Mouse (Mus musculus) adrenal gland, adult (tissue): ENCODE measurements around the gene Pfdn2.
"Not testable (repeated sequence)": the region's sequence is repeated elsewhere in the genome, so short reads cannot be mapped to it uniquely, and the experiment has no call there.

Source experiments
- DNase-seq, 2 experiments: peaks; one replicate each; pipeline ENCODE4 v3.0.0; 2022 to 2023; ENCODE audit warnings: low spot score in 1 of 2; ENCODE audit not compliant: inconsistent age in 2 of 2

The Pfdn2 gene

GRCm38 (mm10) chr1:171345225-171346094 is at the start of gene Pfdn2, which contains the start of gene Nit1:
Gene Pfdn2 (plus strand): TSS chr1:171345670.
Gene Nit1 (minus strand): TSS chr1:171345646.
- peak; percentile 93 to 97 for DNase-seq

- DNase-seq = no peak
Observed at GRCm38 (mm10) chr1:171298226-171298625, 47.2 kb upstream of the Pfdn2 start.

GRCm38 (mm10) chr1:171306157-171306556 is 39.3 kb upstream of the Pfdn2 start:
- DNase-seq = not testable (repeated sequence)

DNA sequence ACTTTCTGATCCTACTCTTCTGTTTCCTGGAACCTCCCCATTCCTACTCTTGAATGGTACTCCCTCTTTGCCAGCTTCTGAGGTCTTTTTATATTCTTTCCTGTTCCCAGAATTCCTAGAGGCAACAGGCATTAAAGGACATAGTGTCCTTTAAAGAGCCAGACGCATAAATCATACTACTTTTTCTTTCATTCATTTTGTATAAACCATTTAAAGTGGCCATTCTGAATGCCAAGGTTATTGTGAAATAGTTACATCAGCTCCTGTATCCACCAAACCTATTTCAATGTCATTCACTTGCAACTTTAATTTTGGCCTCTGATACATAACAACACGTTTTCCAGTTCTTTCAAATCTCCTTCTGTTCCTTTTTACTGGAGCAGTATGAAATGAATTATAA is 36.1 kb upstream of the Pfdn2 start:
- peak in 1 of 2 experiments; percentile 78 for DNase-seq

GRCm38 (mm10) chr1:171319748-171320147 is 25.7 kb upstream of the Pfdn2 start:
- no peak for DNase-seq

- no peak for DNase-seq
Observed at GRCm38 (mm10) chr1:171320151-171320550, 25.3 kb upstream of the Pfdn2 start.

GRCm38 (mm10) chr1:171321415-171321814 is 24.1 kb upstream of the Pfdn2 start:
- peak in 1 of 2 experiments; percentile 66 for DNase-seq

GRCm38 (mm10) chr1:171322012-171322411 is 23.5 kb upstream of the Pfdn2 start:
- no peak for DNase-seq

DNA sequence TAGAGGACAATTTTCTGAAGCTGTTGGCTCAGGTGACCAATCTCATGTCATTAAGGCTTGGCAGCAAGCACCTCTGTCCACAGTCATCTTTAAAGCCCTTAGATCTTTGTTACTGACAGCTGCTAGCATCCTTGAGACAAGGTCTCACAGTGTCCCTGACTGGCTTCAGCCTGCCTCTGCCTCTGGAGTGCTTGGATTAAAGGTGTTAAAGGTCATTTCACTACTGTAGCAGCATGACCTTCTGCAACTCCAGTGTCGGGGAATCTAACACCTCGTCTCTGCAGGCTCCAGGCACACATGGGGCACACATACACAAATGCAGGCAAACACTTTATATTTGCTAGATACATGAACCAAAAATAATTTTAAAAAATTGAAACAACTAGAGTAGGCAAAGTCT is 19.9 kb upstream of the Pfdn2 start:
- peak in 1 of 2 experiments; percentile 69 for DNase-seq

DNA sequence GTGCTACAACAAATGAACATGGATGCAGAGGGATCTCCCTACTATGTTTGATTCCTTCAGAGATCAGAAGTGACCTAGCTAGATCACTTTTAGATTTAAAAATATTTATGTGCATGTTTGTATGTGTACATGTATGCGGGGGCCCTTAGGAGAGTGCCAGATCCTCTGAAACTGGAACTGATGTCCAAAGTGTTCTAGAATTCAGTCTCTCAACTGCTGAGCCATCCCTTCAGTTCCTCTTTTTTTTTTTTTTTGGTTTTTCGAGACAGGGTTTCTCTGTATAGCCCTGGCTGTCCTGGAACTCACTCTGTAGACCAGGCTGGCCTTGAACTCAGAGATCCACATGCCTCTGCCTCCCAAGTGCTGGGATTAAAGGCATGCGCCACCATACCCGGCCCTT is 18.9 kb upstream of the Pfdn2 start:
- DNase-seq = not testable (repeated sequence)

GRCm38 (mm10) chr1:171328244-171328643 is 17.2 kb upstream of the Pfdn2 start:
- no peak for DNase-seq

- DNase-seq = peak; percentile 95 to 98
Observed at GRCm38 (mm10) chr1:171328839-171329432, 16.5 kb upstream of the Pfdn2 start, which contains the start of gene Dedd. Gene Dedd (plus strand): TSS chr1:171329145.

DNA sequence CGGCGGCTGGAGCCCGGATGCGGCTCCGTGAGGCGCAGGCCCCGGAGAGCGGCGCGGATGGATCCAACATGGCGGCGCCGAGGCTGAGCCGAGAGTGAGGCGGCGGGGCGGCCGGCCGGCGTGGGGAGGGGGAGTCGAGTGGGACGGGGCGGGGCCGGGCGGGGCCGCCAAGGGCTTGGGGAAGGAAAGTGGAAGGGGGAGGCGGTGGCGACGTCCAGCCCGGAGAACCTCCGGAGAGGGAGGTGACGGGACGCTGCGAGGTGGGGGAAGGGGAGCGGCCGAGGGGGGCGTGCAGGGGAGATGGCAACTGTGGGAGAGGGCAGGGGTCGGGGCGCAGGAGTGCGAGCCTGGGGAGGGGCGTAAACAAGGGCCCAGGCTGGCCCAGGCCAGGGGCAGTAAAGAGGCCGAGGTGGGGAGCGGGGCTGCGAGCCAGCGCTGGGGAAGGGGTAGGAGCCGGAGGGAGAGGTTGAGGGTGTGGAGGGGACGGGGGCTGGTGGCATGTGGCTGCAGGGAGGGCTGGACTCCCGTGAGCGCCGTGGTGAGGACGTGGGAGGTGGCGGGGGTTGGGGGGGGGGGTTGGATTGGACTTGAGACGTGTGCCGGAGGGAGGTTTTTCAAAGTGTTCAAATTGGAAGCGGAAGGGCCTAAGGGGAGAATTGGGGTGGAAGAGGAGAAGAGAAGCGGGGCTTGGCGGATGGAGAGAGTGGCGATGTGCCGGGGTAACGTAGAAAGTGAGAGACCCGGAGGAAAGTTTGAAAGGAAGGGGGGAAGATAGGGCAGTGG is 15.8 kb upstream of the Pfdn2 start:
- DNase-seq = peak in 1 of 2 experiments; percentile 82

DNA sequence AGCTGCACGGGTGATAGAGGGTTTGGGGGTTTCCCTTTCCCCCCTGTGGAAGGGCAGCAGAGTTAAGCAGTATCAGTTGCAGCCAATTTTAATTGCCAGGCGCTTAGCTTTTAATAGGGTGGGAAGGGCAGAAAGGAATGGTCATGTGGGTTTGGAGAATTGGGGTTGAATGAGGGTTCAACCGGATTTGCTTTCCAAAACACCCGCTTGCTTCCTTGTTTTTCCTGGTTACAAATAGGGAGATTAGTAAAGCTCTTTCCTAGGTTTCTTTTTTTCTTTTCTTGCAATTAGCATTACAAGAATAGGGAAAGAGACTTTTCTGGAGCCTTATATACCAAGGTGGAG is 15.3 kb upstream of the Pfdn2 start:
- DNase-seq = no peak

GRCm38 (mm10) chr1:171342262-171343207 is 2.9 kb upstream of the Pfdn2 start:
- peak in 1 of 2 experiments; percentile 36 for DNase-seq

- DNase-seq = peak; percentile 69 to 83
Observed at GRCm38 (mm10) chr1:171343922-171344677, 1.4 kb upstream of the Pfdn2 start.

DNA sequence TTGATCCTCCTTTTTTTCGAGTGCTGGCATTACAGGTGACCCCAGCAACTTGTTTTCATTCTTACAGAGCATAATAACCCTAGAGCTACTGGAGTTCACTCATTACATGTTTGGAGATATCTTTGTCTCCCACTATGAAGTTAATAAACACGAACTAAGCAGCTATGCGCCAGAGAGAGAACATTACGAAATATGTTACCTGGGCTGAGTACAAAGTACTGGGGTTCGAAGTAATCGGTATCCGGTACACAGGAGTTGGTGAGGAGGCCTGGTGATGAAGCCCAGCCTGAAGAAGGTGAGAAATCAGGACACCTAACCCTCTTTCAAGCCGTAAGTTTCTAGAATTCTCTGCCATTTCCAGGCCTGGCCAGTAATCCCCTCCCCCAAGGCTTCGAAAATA is 755 bp upstream of the Pfdn2 start:
- DNase-seq = no peak

- peak in 1 of 2 experiments; percentile 71 for DNase-seq
Observed at GRCm38 (mm10) chr1:171346095-171346450, 603 bp downstream of the Pfdn2 start.

GRCm38 (mm10) chr1:171348665-171349064 is 3.2 kb downstream of the Pfdn2 start:
- DNase-seq = peak in 1 of 2 experiments; percentile 46

GRCm38 (mm10) chr1:171349210-171349609 is 3.7 kb downstream of the Pfdn2 start:
- peak; percentile 42 to 71 for DNase-seq
